Mouse (Mus musculus): Measurements from ENCODE around the gene Fbxo4. TPM values are rescaled to one million over a fixed set of nuclear protein-coding genes. Genes with fewer than 3 reads are reported as not detected.

The Fbxo4 gene
- total and polyA plus RNA-seq, 3 experiments: 16.4 to 32.6 (median 20.0) TPM

- Histone ChIP-seq H3K79me2 (replicated peaks; ENCODE audit: control insufficient read depth, extremely low read depth, insufficient read depth, poor library complexity, severe bottlenecking) (peaks cover 6% of the 10 kb centered on the region; the same call in 1 of the 2 replicates), H3K27me3 (replicated peaks) (no peaks in the 10 kb centered on the region), H3K4me1 (ENCODE audit: control insufficient read depth in 1 of 2, insufficient read depth in 2 of 2) (peaks cover 3 to 18% of the 10 kb centered on the region in 2 experiments; a peak in 3 of 4 replicates), H3K27ac (ENCODE audit: insufficient read depth, low read depth) (peak within 1 kb of the TSS; percentile 94), H3K4me2 (ENCODE audit: insufficient read depth, low read depth, poor library complexity, severe bottlenecking) (peak within 1 kb of the TSS; percentile 83), H3K9ac (ENCODE audit: insufficient read depth, low read depth) (peak within 1 kb of the TSS; percentile 80), H3K36me3 (replicated peaks in 1 of 2; ENCODE audit: control insufficient read depth in 1 of 2, insufficient read depth in 1 of 2, low read length in 1 of 2) (peaks cover 10 to 17% of the 10 kb centered on the region in 2 experiments), H3K4me3 (replicated peaks in 1 of 3; ENCODE audit: low read depth in 2 of 3, low read length in 2 of 3, poor library complexity in 1 of 3) (peak within 1 kb of the TSS; percentile 65 to 90 (median 81)), H3K9me3 (replicated peaks; ENCODE audit: low read length) (no peaks in the 10 kb centered on the region)
- in situ Hi-C loops (cut with MboI; ENCODE audit: low pct_ligation_motif_present, low pct_unique_long_range_greater_than_20kb, low sequenced_read_pairs) (no loop called here), dilution Hi-C loops (cut with MboI; ENCODE audit: extremely low pct_ligation_motif_present, extremely low pct_unique_long_range_greater_than_20kb, low sequenced_read_pairs) (no loop called here)
- DNase-seq (ENCODE audit: extremely low read depth): peak; percentile 99
- TF ChIP-seq RAD21 (IDR thresholded peaks at IDR 0.05; ENCODE audit: low read depth, low read length) (no peak), CTCF (conservative IDR thresholded peaks at IDR 0.05 in 1 of 2, IDR thresholded peaks at IDR 0.05 in 1 of 2; ENCODE audit: low read depth in 2 of 2, low read length in 2 of 2) (no peak), GABPA (IDR thresholded peaks at IDR 0.05; ENCODE audit: insufficient replicate concordance, low read depth, low read length) (no peak), KAT2A (IDR thresholded peaks at IDR 0.05; ENCODE audit: insufficient replicate concordance, low read length) (0 out of 2 replicates have a peak, but pooled peaks have one; percentile 63), EP300 (IDR thresholded peaks at IDR 0.05; ENCODE audit: low read length) (no peak), SIN3A (IDR thresholded peaks at IDR 0.05; ENCODE audit: low read length) (peak; percentile 82), MAX (IDR thresholded peaks at IDR 0.05; ENCODE audit: low read length) (peak; percentile 94), BHLHE40 (IDR thresholded peaks at IDR 0.05; ENCODE audit: low read depth, low read length) (peak; percentile 99), PAX5 (IDR thresholded peaks at IDR 0.05; ENCODE audit: low read length) (no peak), ZKSCAN1 (IDR thresholded peaks at IDR 0.05; ENCODE audit: borderline replicate concordance, low read depth, low read length) (no peak), ZC3H11A (IDR thresholded peaks at IDR 0.05; ENCODE audit: low read depth, low read length) (no peak), ZNF384 (IDR thresholded peaks at IDR 0.05; ENCODE audit: low read depth, low read length) (no peak), MEF2A (IDR thresholded peaks at IDR 0.05; ENCODE audit: borderline replicate concordance, low read depth, low read length) (peak; percentile 73), JUND (conservative IDR thresholded peaks at IDR 0.05; ENCODE audit: low read depth, low read length) (0 out of 2 replicates have a peak, but pooled peaks have one; percentile 8), ELF1 (IDR thresholded peaks at IDR 0.05; ENCODE audit: low read depth, low read length) (peak; percentile 62; the same call in 1 of the 2 replicates), POLR2A (IDR thresholded peaks at IDR 0.05; ENCODE audit: low read depth, low read length) (peak; percentile 72), CHD2 (IDR thresholded peaks at IDR 0.05; ENCODE audit: low read length) (peak; percentile 94; the same call in 1 of the 2 replicates), HCFC1 (IDR thresholded peaks at IDR 0.05; ENCODE audit: low read depth, low read length) (peak; percentile 75), MYC (IDR thresholded peaks at IDR 0.05; ENCODE audit: low read depth, low read length) (no peak; the same call in 1 of the 2 replicates), JUN (IDR thresholded peaks at IDR 0.05; ENCODE audit: insufficient read depth, low read depth, low read length) (no peak), CHD1 (IDR thresholded peaks at IDR 0.05; ENCODE audit: low read depth, low read length) (peak; percentile 85; the same call in 1 of the 2 replicates), RCOR1 (conservative IDR thresholded peaks at IDR 0.05; ENCODE audit: low read depth, low read length) (peak; percentile 23; the same call in 1 of the 2 replicates), SMC3 (IDR thresholded peaks at IDR 0.05; ENCODE audit: low read depth, low read length) (no peak), TCF12 (IDR thresholded peaks at IDR 0.05; ENCODE audit: low read depth, low read length) (peak; percentile 85; the same call in 1 of the 2 replicates), TBP (conservative IDR thresholded peaks at IDR 0.05; ENCODE audit: low read depth, low read length) (peak; percentile 49; the same call in 1 of the 2 replicates), UBTF (IDR thresholded peaks at IDR 0.05; ENCODE audit: low read depth, low read length) (peak; percentile 81), E2F4 (IDR thresholded peaks at IDR 0.05; ENCODE audit: insufficient replicate concordance, low read depth, low read length) (0 out of 2 replicates have a peak, but pooled peaks have one; percentile 58), ETS1 (conservative IDR thresholded peaks at IDR 0.05; ENCODE audit: low read depth, low read length) (peak; percentile 79), MAZ (IDR thresholded peaks at IDR 0.05; ENCODE audit: low read depth, low read length) (peak; percentile 81; the same call in 1 of the 2 replicates), USF1 (IDR thresholded peaks at IDR 0.05; ENCODE audit: low read depth, low read length) (peak; percentile 97), USF2 (conservative IDR thresholded peaks at IDR 0.05; ENCODE audit: low read depth, low read length) (peak; percentile 94), MXI1 (IDR thresholded peaks at IDR 0.05; ENCODE audit: low read depth, low read length) (peak; percentile 91), IRF4 (IDR thresholded peaks at IDR 0.05; ENCODE audit: low read depth, low read length) (peak; percentile 10; the same call in 1 of the 2 replicates), MAFK (IDR thresholded peaks at IDR 0.05; ENCODE audit: insufficient replicate concordance, low read length) (0 out of 2 replicates have a peak, but pooled peaks have one; percentile 26), ZMIZ1 (IDR thresholded peaks at IDR 0.05; ENCODE audit: low read depth, low read length) (peak; percentile 91), NELFE (IDR thresholded peaks at IDR 0.05; ENCODE audit: low read depth, low read length) (peak; percentile 86), POLR2AphosphoS2 (IDR thresholded peaks at IDR 0.05; ENCODE audit: low read depth, low read length) (peak; percentile 44; the same call in 1 of the 2 replicates)
Observed at GRCm38 (mm10) chr15:3995448-3996266, 16.3 kb upstream of the Fbxo4 start, which contains the start of gene AW549877. TSS of gene AW549877 (minus strand) at chr15:3995744.

All from CH12.LX (cell line).